Mouse (Mus musculus): Measurements from ENCODE around the gene Zdhhc19. TPM values are rescaled to one million over a fixed set of nuclear protein-coding genes. Genes with fewer than 3 reads are reported as not detected.
A peak's percentile ranks its signal among the peaks of the same experiment; 100 is the strongest.
"Not testable (repeated sequence)": the region's sequence is repeated elsewhere in the genome, so short reads cannot be mapped to it uniquely, and the experiment has no call there.

The Zdhhc19 gene
- polyA plus RNA-seq, 1 experiment: 242 TPM

- Histone ChIP-seq H3K27ac (ENCODE audit: control insufficient read depth, insufficient read depth, low read depth, low read length) (no peak overlapping the region), H3K27me3 (ENCODE audit: control insufficient read depth, insufficient read depth, low read length) (no peaks in the 10 kb centered on the region), H3K4me1 (ENCODE audit: control insufficient read depth, insufficient read depth, low read length) (no peaks in the 10 kb centered on the region), H3K4me3 (ENCODE audit: control insufficient read depth, low read depth, low read length) (no peak overlapping the region), H3K36me3 (ENCODE audit: control insufficient read depth, insufficient read depth, low read length) (no peaks in the 10 kb centered on the region)
- no peak for TF ChIP-seq POLR2A (IDR thresholded peaks at IDR 0.05; ENCODE audit: control insufficient read depth, low read depth, low read length)
- no peak for TF ChIP-seq CTCF (IDR thresholded peaks at IDR 0.05; ENCODE audit: control insufficient read depth, insufficient read depth, insufficient replicate concordance, low read depth, low read length)
Observed at GRCm38 (mm10) chr16:32486046-32486445, 10.0 kb upstream of the Zdhhc19 start.

GRCm38 (mm10) chr16:32487234-32488111 is 8.6 kb upstream of the Zdhhc19 start, which contains the start of gene Slc51a:
TSS of gene Slc51a (minus strand) at chr16:32487879.
- no peak within 1 kb of the TSS for H3K4me3 ChIP-seq (ENCODE audit: control insufficient read depth, low read depth, low read length)
- TF ChIP-seq CTCF (IDR thresholded peaks at IDR 0.05; ENCODE audit: control insufficient read depth, insufficient read depth, insufficient replicate concordance, low read depth, low read length) (no peak), POLR2A (IDR thresholded peaks at IDR 0.05; ENCODE audit: control insufficient read depth, low read depth, low read length) (no peak)
- H3K27ac ChIP-seq (ENCODE audit: control insufficient read depth, insufficient read depth, low read depth, low read length): no peak within 1 kb of the TSS
- H3K27me3 ChIP-seq (ENCODE audit: control insufficient read depth, insufficient read depth, low read length): no peaks in the 10 kb centered on the region
- no peaks in the 10 kb centered on the region for H3K36me3 ChIP-seq (ENCODE audit: control insufficient read depth, insufficient read depth, low read length)
- no peaks in the 10 kb centered on the region for H3K4me1 ChIP-seq (ENCODE audit: control insufficient read depth, insufficient read depth, low read length)

- peak overlapping the region; percentile 5 for H3K4me3 ChIP-seq (ENCODE audit: control insufficient read depth, low read depth, low read length)
- no peaks in the 10 kb centered on the region for H3K4me1 ChIP-seq (ENCODE audit: control insufficient read depth, insufficient read depth, low read length)
- no peak for TF ChIP-seq CTCF (IDR thresholded peaks at IDR 0.05; ENCODE audit: control insufficient read depth, insufficient read depth, insufficient replicate concordance, low read depth, low read length)
- no peaks in the 10 kb centered on the region for H3K27me3 ChIP-seq (ENCODE audit: control insufficient read depth, insufficient read depth, low read length)
- H3K36me3 ChIP-seq (ENCODE audit: control insufficient read depth, insufficient read depth, low read length): no peaks in the 10 kb centered on the region
- no peak overlapping the region for H3K27ac ChIP-seq (ENCODE audit: control insufficient read depth, insufficient read depth, low read depth, low read length)
Observed at GRCm38 (mm10) chr16:32488939-32489338, 7.1 kb upstream of the Zdhhc19 start.

- not testable (repeated sequence) for H3K27me3 ChIP-seq (ENCODE audit: control insufficient read depth, insufficient read depth, low read length); H3K27ac ChIP-seq (ENCODE audit: control insufficient read depth, insufficient read depth, low read depth, low read length); H3K4me1 ChIP-seq (ENCODE audit: control insufficient read depth, insufficient read depth, low read length); H3K36me3 ChIP-seq (ENCODE audit: control insufficient read depth, insufficient read depth, low read length)
- H3K4me3 ChIP-seq (ENCODE audit: control insufficient read depth, low read depth, low read length): peak overlapping the region; percentile 80
Observed at GRCm38 (mm10) chr16:32494371-32494770, 1.7 kb upstream of the Zdhhc19 start.

GRCm38 (mm10) chr16:32498996-32499395 is 2.9 kb downstream of the Zdhhc19 start:
- Histone ChIP-seq H3K27ac (ENCODE audit: control insufficient read depth, insufficient read depth, low read depth, low read length) (no peak overlapping the region), H3K36me3 (ENCODE audit: control insufficient read depth, insufficient read depth, low read length) (no peaks in the 10 kb centered on the region), H3K27me3 (ENCODE audit: control insufficient read depth, insufficient read depth, low read length) (no peaks in the 10 kb centered on the region), H3K4me3 (ENCODE audit: control insufficient read depth, low read depth, low read length) (peak overlapping the region; percentile 94), H3K4me1 (ENCODE audit: control insufficient read depth, insufficient read depth, low read length) (peaks cover 8% of the 10 kb centered on the region)
- TF ChIP-seq CTCF (IDR thresholded peaks at IDR 0.05; ENCODE audit: control insufficient read depth, insufficient read depth, insufficient replicate concordance, low read depth, low read length) (no peak), POLR2A (IDR thresholded peaks at IDR 0.05; ENCODE audit: control insufficient read depth, low read depth, low read length) (no peak; the same call in 1 of the 2 replicates)

- H3K27ac ChIP-seq (ENCODE audit: control insufficient read depth, insufficient read depth, low read depth, low read length): no peak overlapping the region
- peak overlapping the region; percentile 94 for H3K4me3 ChIP-seq (ENCODE audit: control insufficient read depth, low read depth, low read length)
- H3K27me3 ChIP-seq (ENCODE audit: control insufficient read depth, insufficient read depth, low read length): no peaks in the 10 kb centered on the region
- no peaks in the 10 kb centered on the region for H3K36me3 ChIP-seq (ENCODE audit: control insufficient read depth, insufficient read depth, low read length)
- H3K4me1 ChIP-seq (ENCODE audit: control insufficient read depth, insufficient read depth, low read length): peaks cover 8% of the 10 kb centered on the region
- TF ChIP-seq POLR2A (IDR thresholded peaks at IDR 0.05; ENCODE audit: control insufficient read depth, low read depth, low read length) (0 out of 2 replicates have a peak, but pooled peaks have one; percentile 26), CTCF (IDR thresholded peaks at IDR 0.05; ENCODE audit: control insufficient read depth, insufficient read depth, insufficient replicate concordance, low read depth, low read length) (peak; percentile 97)
Observed at GRCm38 (mm10) chr16:32499430-32500037, 3.5 kb downstream of the Zdhhc19 start.

- Histone ChIP-seq H3K4me3 (ENCODE audit: control insufficient read depth, low read depth, low read length) (no peak overlapping the region), H3K27ac (ENCODE audit: control insufficient read depth, insufficient read depth, low read depth, low read length) (no peak overlapping the region), H3K36me3 (ENCODE audit: control insufficient read depth, insufficient read depth, low read length) (no peaks in the 10 kb centered on the region), H3K4me1 (ENCODE audit: control insufficient read depth, insufficient read depth, low read length) (peaks cover 8% of the 10 kb centered on the region), H3K27me3 (ENCODE audit: control insufficient read depth, insufficient read depth, low read length) (no peaks in the 10 kb centered on the region)
- TF ChIP-seq POLR2A (IDR thresholded peaks at IDR 0.05; ENCODE audit: control insufficient read depth, low read depth, low read length): no peak
Observed at GRCm38 (mm10) chr16:32501459-32501858, 5.4 kb downstream of the Zdhhc19 start.
